Mouse (Mus musculus) spleen, postnatal 4 days (tissue): Measurements from ENCODE around the gene Slc2a6.

ENCODE experiments used
- DNase-seq, 2 experiments: peaks; one replicate each; pipeline ENCODE4 v3.0.0; 2022; ENCODE audit warnings: low spot score in 2 of 2

Slc2a6 gene

GRCm38 (mm10) chr2:27027618-27028436 lies at the start of gene Slc2a6:
Slc2a6 (minus strand) TSS chr2:27027998.
- DNase-seq: peak; percentile 80 to 90

GRCm38 (mm10) chr2:27075485-27075884 lies 47.7 kb upstream of the Slc2a6 start:
- DNase-seq: peak; percentile 35 to 72

- DNase-seq: no peak
Measured at GRCm38 (mm10) chr2:27074804-27075203, 47.0 kb upstream of the Slc2a6 start.

- no peak for DNase-seq
Measured at GRCm38 (mm10) chr2:27073407-27073806, 45.6 kb upstream of the Slc2a6 start.

GRCm38 (mm10) chr2:27071978-27072377 lies 44.2 kb upstream of the Slc2a6 start, which contains the start of gene Mymk:
Mymk (minus strand) TSS chr2:27072179.
- no peak for DNase-seq

GRCm38 (mm10) chr2:27071137-27071536 lies 43.3 kb upstream of the Slc2a6 start:
- no peak for DNase-seq

GRCm38 (mm10) chr2:27070247-27070813 lies 42.5 kb upstream of the Slc2a6 start:
- no peak for DNase-seq

GRCm38 (mm10) chr2:27069646-27070045 lies 41.8 kb upstream of the Slc2a6 start:
- no peak for DNase-seq

- DNase-seq: no peak
Measured at GRCm38 (mm10) chr2:27067996-27068395, 40.2 kb upstream of the Slc2a6 start.

- DNase-seq: no peak
Measured at GRCm38 (mm10) chr2:27067124-27067523, 39.3 kb upstream of the Slc2a6 start.

GRCm38 (mm10) chr2:27059187-27059586 lies 31.4 kb upstream of the Slc2a6 start:
- DNase-seq: no peak

- DNase-seq: no peak
Measured at GRCm38 (mm10) chr2:27058751-27059150, 31.0 kb upstream of the Slc2a6 start.

GRCm38 (mm10) chr2:27058251-27058650 lies 30.5 kb upstream of the Slc2a6 start:
- no peak for DNase-seq

GRCm38 (mm10) chr2:27049408-27049807 lies 21.6 kb upstream of the Slc2a6 start:
- DNase-seq: no peak

- DNase-seq: no peak
Measured at GRCm38 (mm10) chr2:27045979-27046770, 18.4 kb upstream of the Slc2a6 start.

- no peak for DNase-seq
Measured at GRCm38 (mm10) chr2:27044641-27045040, 16.8 kb upstream of the Slc2a6 start.

GRCm38 (mm10) chr2:27044166-27044565 lies 16.4 kb upstream of the Slc2a6 start:
- DNase-seq: no peak

GRCm38 (mm10) chr2:27043461-27043860 lies 15.7 kb upstream of the Slc2a6 start:
- DNase-seq: peak; percentile 64 to 85

GRCm38 (mm10) chr2:27042131-27042844 lies 14.5 kb upstream of the Slc2a6 start:
- no peak for DNase-seq

GRCm38 (mm10) chr2:27039286-27039685 lies 11.5 kb upstream of the Slc2a6 start:
- DNase-seq: no peak

GRCm38 (mm10) chr2:27038596-27038995 lies 10.8 kb upstream of the Slc2a6 start:
- peak; percentile 69 to 87 for DNase-seq

GRCm38 (mm10) chr2:27037008-27037407 lies 9.2 kb upstream of the Slc2a6 start:
- no peak for DNase-seq
